Mouse (Mus musculus) left cerebral cortex, adult 18-20 months (tissue): ENCODE measurements around the gene Sall4. TPM values are rescaled to one million over a fixed set of nuclear protein-coding genes. Genes with fewer than 3 reads are reported as not detected.
A peak's percentile ranks its signal among the peaks of the same experiment; 100 is the strongest.

ENCODE experiments used
- DNase-seq, 2 experiments: peaks; one replicate each; pipeline ENCODE4 v3.0.0; 2021 to 2022; ENCODE audit warnings: low spot score in 2 of 2, mixed read lengths in 1 of 2
- long read RNA-seq, 2 experiments: library from polyadenylated mRNA; stranded (forward); transcript quantifications; one replicate each; pipeline ENCODE4 v2.0.0; 2021
- total RNA-seq, 2 experiments: library from RNA; stranded (reverse); gene quantifications; 2 replicates each; pipeline ENCODE4 v1.2.3; 2021

Gene Sall4
- total RNA-seq: under 1 TPM; 0.07 to 0.44 TPM
- long read RNA-seq, experiment 1: 0 reads
- long read RNA-seq, experiment 2: 0 reads

DNA sequence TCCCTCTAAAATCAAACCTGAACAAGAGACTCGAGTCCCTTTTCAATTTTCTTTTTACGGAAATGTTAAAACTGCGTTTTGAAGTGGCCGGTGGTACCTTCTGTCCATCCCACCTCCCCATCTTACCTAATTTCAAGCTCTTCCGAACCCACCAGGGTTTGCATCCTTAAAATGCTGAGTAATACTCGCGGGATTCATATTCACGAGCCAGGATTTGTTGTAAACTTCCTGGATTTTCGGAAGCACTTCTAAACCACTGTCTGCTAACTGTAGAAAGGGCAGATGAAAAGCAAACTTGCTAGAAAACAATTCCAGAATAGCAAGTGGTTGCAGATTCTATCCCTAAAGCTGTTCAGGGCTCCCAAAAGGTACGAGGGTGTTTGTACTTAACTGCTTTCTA is at the start of gene Sall4:
TSS of gene Sall4 (minus strand) at position 362 of the 400 bp plus-strand sequence.
- DNase-seq: no peak

GRCm38 (mm10) chr2:168813243-168813642 is 45.5 kb upstream of the Sall4 start:
- DNase-seq: no peak

GRCm38 (mm10) chr2:168809895-168810294 is 42.2 kb upstream of the Sall4 start:
- no peak for DNase-seq

DNA sequence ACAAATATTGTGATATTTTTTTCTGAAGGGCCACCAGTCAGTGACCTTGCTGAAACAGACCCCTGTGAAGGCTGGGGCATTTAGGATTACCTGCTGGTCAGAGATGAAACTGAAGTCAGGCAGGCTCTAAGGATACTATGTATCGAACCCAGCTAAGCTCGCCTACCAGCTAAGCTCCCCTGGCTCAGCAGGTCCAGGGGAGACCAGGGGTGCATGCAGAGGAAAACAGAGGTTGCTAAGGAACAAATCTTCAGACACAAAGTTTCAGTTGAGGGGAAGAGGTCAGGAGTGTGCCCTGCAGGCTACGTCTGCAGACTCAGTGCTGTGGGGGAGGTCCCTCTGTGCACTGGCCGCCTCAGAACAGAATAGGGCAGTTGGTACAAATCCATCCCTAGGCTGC is 39.9 kb upstream of the Sall4 start:
- no peak for DNase-seq

- no peak for DNase-seq
Measured at GRCm38 (mm10) chr2:168803849-168804248, 36.1 kb upstream of the Sall4 start.

DNA sequence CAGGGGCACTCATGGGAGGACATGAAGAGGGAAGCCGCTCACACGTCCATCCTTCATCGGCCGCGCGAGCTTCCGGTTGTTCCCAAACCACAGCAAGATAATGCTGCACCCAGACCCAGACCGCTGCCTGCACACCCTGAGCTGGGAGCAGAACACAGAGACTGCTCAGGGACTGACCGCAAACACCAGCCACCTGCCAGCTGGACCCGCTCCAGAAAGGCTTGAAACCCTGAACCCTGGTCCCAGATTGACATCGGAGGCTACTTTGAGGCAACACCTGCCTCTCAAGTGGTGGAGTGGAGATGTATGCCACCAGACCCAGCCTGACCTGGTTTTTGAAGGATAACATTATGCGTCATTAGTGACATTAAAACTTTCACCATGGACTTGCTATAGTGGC is 31.6 kb upstream of the Sall4 start:
- DNase-seq: no peak

DNA sequence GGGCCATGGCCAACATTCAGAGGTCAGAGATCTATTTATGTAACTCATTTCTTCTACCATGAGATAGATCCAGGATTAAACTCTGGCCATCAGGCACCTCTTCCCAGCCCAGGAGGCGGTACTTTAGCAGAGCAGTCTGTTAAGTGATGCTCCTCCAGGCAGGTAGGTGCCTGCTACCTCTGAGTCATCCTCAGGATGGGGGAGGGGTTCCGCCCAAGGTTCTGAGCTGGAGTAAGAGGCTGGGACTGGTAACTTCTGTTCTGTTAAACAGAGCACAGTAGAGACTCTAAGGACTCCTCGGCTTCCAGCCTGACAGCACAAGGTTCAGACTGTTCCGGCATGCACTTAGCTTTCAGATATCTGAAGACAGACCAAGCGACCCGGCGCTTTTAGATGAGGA is 31.2 kb upstream of the Sall4 start:
- DNase-seq: no peak

DNA sequence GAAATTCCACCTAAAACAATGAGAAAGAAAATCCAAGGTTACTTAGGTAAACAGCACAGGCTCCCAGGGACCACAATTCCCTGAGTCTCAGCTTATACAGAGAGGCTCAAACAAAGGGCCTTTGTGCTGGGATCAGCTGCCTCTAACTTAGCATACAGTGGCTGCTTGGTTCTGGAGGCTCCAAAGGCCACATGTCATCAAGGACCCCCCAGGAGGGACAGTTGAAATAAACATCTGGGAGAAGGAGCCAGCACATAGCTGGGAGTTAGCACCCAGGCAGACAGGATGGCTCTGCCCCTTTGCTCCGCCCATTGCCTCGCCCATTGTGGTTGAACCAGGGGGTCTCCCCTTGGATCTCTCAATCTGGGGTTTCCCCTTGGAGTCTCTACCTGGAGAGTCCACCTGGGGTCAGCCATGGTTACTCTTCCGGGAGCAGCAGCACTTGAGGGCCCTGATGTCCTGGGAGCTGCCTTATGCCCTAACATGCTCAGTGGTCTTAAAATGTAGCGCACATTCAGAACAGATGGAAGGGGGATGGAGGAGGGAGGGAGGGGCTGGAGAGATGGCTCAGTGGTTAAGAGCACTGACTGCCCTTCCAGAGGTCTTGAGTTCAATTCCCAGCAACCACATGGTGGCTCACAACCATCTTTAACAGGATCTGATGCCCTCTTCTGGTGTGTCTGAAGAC is 23.5 kb upstream of the Sall4 start:
- no peak for DNase-seq

DNA sequence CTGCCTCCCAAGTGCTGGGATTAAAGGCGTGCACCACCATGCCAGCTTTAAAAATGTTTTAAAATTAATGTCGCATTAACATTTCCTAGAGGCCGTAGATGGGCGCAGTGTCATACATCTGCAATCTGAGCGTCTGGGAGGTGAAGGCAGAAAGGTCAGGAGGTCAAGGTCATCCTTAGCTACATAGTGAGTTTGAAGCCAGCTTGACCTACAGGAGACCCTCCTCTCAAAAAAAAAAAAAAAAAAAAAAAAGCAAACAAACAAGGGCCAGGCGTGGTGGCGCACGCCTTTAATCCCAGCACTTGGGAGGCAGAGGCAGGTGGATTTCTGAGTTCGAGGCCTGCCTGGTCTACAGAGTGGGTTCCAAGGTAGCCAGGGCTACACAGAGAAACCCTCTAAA is 18.4 kb upstream of the Sall4 start:
- DNase-seq: no peak

GRCm38 (mm10) chr2:168780596-168780995 is 12.9 kb upstream of the Sall4 start:
- DNase-seq: no peak

GRCm38 (mm10) chr2:168780024-168780423 is 12.3 kb upstream of the Sall4 start:
- DNase-seq: no peak

- no peak for DNase-seq
Measured at GRCm38 (mm10) chr2:168777481-168777880, 9.7 kb upstream of the Sall4 start.

- no peak for DNase-seq
Measured at GRCm38 (mm10) chr2:168776238-168776637, 8.5 kb upstream of the Sall4 start.

GRCm38 (mm10) chr2:168769259-168769658 is 1.5 kb upstream of the Sall4 start:
- no peak for DNase-seq

GRCm38 (mm10) chr2:168766538-168767361 is 993 bp downstream of the Sall4 start:
- DNase-seq: no peak

GRCm38 (mm10) chr2:168765696-168766537 is 1.8 kb downstream of the Sall4 start:
- no peak for DNase-seq

- peak; percentile 34 to 54 for DNase-seq
Measured at GRCm38 (mm10) chr2:168765065-168765681, 2.6 kb downstream of the Sall4 start.

DNA sequence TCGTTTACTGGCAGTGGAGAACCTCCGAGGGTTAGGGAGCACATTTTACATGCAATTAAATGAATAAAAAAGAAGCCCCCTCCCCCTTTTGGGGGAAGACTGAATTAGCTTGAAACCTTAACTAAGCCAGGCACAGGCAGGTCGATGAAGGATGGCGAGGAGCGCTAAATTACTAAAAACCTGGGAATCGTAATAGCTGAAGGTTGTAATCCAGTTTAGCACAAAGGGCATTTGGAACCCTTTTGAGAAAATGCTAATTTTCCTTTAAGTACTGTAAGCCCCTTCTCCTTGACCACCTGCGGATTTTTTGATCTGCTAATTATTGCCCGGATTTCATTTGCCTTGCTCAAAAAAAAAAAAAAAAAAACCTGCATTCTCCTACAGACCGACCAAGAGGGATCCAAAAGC is 3.3 kb downstream of the Sall4 start:
- DNase-seq: no peak

DNA sequence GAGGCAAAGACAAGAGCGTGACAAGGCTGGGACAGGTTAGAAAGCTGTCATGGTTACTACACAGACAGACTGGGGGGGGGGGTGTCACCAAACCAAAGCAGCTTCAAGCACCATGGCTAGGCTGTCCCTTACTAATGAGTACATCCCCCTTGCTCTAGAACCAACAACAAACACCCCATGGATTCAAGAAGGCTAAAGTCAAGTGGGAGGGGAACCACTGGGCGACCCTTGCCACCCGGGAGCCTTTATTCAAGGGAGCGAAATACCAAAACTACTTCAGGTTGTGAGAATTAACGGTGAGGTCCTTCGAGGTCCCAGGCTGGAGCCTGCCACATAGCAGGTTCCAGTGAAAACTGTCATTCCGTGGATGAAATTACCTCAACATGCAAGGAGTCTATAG is 4.0 kb downstream of the Sall4 start:
- no peak for DNase-seq

DNA sequence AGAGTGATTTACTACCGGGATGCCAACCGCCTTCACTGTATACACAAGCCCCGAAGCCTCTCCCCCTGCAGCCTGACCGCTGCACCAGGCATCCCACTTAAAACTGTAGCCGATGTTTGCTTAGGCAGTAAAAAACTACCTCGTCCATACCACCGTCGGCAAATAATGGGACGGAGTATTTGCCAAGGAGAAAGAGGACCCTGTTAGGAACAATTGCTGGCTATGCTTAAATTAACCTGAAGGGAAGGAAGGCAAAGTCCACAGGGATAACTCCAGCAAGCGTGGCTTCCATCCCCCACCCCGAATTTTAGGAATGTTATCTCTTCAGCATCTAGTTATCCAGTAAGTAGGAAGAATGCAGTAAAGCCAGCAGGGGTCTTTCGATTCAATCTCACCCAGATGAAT is 5.3 kb downstream of the Sall4 start:
- no peak for DNase-seq

GRCm38 (mm10) chr2:168761954-168762353 is 5.8 kb downstream of the Sall4 start:
- DNase-seq: no peak
